In genomic region chr19:3575276-3575631, GRCm38 (mm10) we compare ENCODE assay signal across 8 mouse cellular contexts. TPM values are rescaled to one million over a fixed set of nuclear protein-coding genes. Genes with fewer than 3 reads are reported as not detected.
A peak's percentile ranks its signal among the peaks of the same experiment; 100 is the strongest.
DNase-seq lines count a peak whose midpoint lies in the region; ATAC-seq and TF ChIP-seq lines count a peak whose summit lies in the region.

No protein-coding gene starts in this region.

- H3K9ac ChIP-seq in kidney, postnatal 0 days (ENCODE audit: low read depth, low read length) = peak overlapping the region; percentile 91

- no peaks in the 10 kb centered on the region for H3K27me3 ChIP-seq in kidney, postnatal 0 days (ENCODE audit: insufficient read depth, low read length)
- no peaks in the 10 kb centered on the region for H3K27me3 ChIP-seq in megakaryocyte, embryonic 14.5 days (replicated peaks)

- H3K27ac ChIP-seq in kidney, postnatal 0 days = peak overlapping the region; percentile 93

- ATAC-seq in kidney, postnatal 0 days (replicated peaks; ENCODE audit: low FRiP score, low read depth) = peak; percentile 25

- TF ChIP-seq CTCF in kidney, postnatal 0 days (IDR thresholded peaks at IDR 0.05; ENCODE audit: low read depth) = no peak

- DNase-seq in adrenal gland, adult 2 months = peak; percentile 94
- DNase-seq in adrenal gland, adult 8-10 months = no peak
- DNase-seq in adrenal gland, postnatal 25 days = peak; percentile 84
- DNase-seq in gastrocnemius, postnatal 4 days (ENCODE audit: low spot score in 2 of 2) = peak; percentile 67 to 85
- peak; percentile 75 for DNase-seq in kidney, postnatal 0 days (ENCODE audit: low spot score)
- no peak for DNase-seq in cerebellum, adult 11 months
- DNase-seq in thymus, postnatal 0 days (ENCODE audit: low spot score) = no peak

- WGBS in kidney, postnatal 0 days = 1% methylated on average over 48 of the region's 50 CpGs

- no peaks in the 10 kb centered on the region for H3K9me3 ChIP-seq in kidney, postnatal 0 days (replicated peaks; ENCODE audit: low read length)
- H3K9me3 ChIP-seq in megakaryocyte, embryonic 14.5 days = no peaks in the 10 kb centered on the region

- peaks cover 16% of the 10 kb centered on the region for H3K4me1 ChIP-seq in kidney, postnatal 0 days (replicated peaks; ENCODE audit: insufficient read depth, low read length)
- peaks cover 68% of the 10 kb centered on the region for H3K4me1 ChIP-seq in megakaryocyte, embryonic 14.5 days

- peak overlapping the region; percentile 79 for H3K4me2 ChIP-seq in kidney, postnatal 0 days (ENCODE audit: low read length)

- H3K36me3 ChIP-seq in kidney, postnatal 0 days (ENCODE audit: insufficient read depth, low read length) = no peaks in the 10 kb centered on the region
- peaks cover 10% of the 10 kb centered on the region for H3K36me3 ChIP-seq in megakaryocyte, embryonic 14.5 days (replicated peaks; ENCODE audit: low read length)

- H3K4me3 ChIP-seq in kidney, postnatal 0 days (replicated peaks; ENCODE audit: low read depth, low read length) = peak overlapping the region; percentile 91
- H3K4me3 ChIP-seq in megakaryocyte, embryonic 14.5 days (replicated peaks) = peak overlapping the region; percentile 97

RNA-seq across cellular contexts. Expression of gene Ppp6r3, which starts 0.3 kb away (rescaled TPM):
- 100 to 1,000 TPM in 1 of 2 experiments, 10 to 100 TPM in 1; 83.9 to 117 TPM for total RNA-seq in adrenal gland, adult 2 months (2021)
- 43.9 and 55.9 TPM in 2 replicates for polyA plus RNA-seq in adrenal gland, adult 2 months (2012; rRNA removed)
- total RNA-seq in adrenal gland, adult 8-10 months (2022) = 100 to 1,000 TPM in 3 of 4 experiments, 10 to 100 TPM in 1; 85.3 to 110 (median 106) TPM
- total RNA-seq in adrenal gland, postnatal 25 days (2021) = 112 and 119 TPM in 2 replicates
- total RNA-seq in gastrocnemius, postnatal 4 days (2021) = 10 to 100 TPM; 79.3 to 94.5 TPM
- 37.9 and 42.2 TPM in 2 replicates for polyA plus RNA-seq in kidney, postnatal 0 days (2015; fragmentation: Nextera tagmentation; extraction: Ambion mirVana)
- 17.5 and 45.1 TPM in 2 replicates for polyA plus RNA-seq in megakaryocyte, embryonic 14.5 days (2012; ENCODE audit: insufficient read depth, low replicate concordance)
- 49.9 and 52.0 TPM in 2 replicates for polyA plus RNA-seq in thymus, postnatal 0 days (2015; fragmentation: Nextera tagmentation; extraction: Ambion mirVana)

Comparison
In these comparisons a context has a peak if more than half of its experiments do, and no peak if none do; other contexts are left out.
1. DNase-seq: peak in adrenal gland, adult 2 months (single experiment), adrenal gland, postnatal 25 days (single experiment), gastrocnemius, postnatal 4 days (2 of 2) and kidney, postnatal 0 days (single experiment); none in adrenal gland, adult 8-10 months (single experiment), cerebellum, adult 11 months (single experiment) and thymus, postnatal 0 days (single experiment).